Mouse (Mus musculus): ENCODE results near the gene Setd7.

GRCm38 (mm10) chr3:51547577-51547976 is 13.1 kb downstream of the Setd7 start:
- TF ChIP-seq CTCF (IDR thresholded peaks at IDR 0.05) (no peak), EP300 (IDR thresholded peaks at IDR 0.05) (no peak)

Measured in lung, postnatal 0 days (tissue).